Mouse (Mus musculus) retina, embryonic 14.5 days (tissue): ENCODE results near the gene Ezr.
A peak's percentile ranks its signal among the peaks of the same experiment; 100 is the strongest.

Experiments used
- DNase-seq: peaks from one replicate; pipeline ENCODE4 v3.0.0-alpha.2; 2015; ENCODE audit warnings: low spot score

Ezr gene

GRCm38 (mm10) chr17:6768301-6768788 lies 14.2 kb downstream of the Ezr start:
- no peak for DNase-seq

DNA sequence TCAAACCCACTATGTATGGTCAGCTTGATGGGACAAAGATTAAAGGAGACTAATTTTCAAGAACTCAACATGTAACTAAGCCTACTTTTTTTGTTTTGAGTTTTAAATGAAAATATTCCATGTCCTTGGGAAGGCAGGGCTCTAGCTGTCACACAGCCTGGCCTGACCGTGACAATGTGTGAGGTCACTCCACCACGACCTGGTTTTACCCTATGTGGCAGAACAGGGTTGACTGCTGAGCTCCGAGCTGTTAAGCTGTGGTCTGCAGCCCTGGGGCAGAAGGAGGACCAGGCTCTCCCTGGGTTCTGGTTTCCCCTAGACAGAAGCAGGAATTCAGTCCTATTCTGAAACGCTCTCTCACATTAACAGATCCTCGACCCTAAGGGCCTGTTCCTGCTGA lies 14.8 kb downstream of the Ezr start:
- no peak for DNase-seq

GRCm38 (mm10) chr17:6766823-6767222 lies 15.8 kb downstream of the Ezr start:
- no peak for DNase-seq

GRCm38 (mm10) chr17:6765886-6766285 lies 16.7 kb downstream of the Ezr start:
- no peak for DNase-seq

GRCm38 (mm10) chr17:6764730-6765129 lies 17.9 kb downstream of the Ezr start:
- DNase-seq: no peak

DNA sequence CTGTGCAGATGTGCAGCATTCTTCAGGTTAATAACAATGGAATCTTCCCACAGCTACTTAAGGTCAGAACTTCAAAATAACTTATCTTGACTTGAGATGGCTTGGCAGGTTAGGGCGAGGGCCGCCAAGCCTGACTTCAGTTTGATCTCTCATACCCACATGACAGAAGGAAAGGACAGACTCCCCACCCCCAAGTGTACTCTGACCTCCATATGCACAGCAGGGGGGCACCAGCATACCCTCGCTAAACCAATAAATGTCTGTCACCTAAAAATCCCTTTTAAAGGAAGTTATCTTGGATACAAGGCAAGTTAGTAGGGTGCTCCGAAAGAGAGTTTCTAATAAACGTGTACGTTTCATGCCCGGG lies 18.4 kb downstream of the Ezr start:
- DNase-seq: no peak

GRCm38 (mm10) chr17:6763513-6764226 lies 18.9 kb downstream of the Ezr start:
- no peak for DNase-seq

GRCm38 (mm10) chr17:6759717-6760292 lies 22.8 kb downstream of the Ezr start:
- DNase-seq: no peak

DNA sequence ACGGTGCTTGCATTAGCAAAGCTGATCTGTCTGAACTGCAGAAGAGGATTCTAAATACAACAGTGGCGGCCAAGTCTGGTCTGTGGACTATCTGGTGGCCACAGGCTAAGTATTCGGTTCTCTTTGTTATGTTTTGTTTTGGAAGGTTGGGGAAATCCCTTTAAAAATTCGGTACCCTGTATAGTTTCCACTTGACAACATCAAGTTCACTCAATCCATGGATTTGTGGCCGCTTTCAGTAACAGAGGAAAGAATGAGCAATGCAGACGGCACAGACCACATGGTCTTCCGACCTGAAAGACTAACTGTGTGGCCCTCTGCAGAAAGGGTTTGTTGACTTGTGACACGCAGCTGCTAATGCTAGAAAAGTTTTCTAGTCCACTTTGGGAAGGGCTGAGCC lies 23.7 kb downstream of the Ezr start:
- DNase-seq: no peak

DNA sequence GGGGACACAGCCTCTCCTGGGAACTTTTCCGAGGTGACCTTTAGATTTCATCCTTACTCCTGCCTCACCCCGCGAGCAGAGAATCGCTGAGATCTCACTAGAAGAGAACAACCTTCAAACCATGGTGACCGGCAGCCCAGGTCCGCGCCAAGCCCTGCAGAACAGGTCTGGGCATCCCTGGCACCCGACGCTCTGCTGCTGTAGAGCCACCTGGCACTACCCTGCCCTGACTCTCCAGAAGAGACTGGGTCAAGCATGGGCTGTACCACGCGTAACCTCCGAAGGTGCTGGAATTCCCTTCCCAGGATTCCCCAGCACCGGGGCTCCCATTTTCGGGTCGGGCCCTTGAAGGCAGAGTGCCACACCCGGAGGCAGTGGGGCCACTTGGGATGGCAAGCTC lies 24.7 kb downstream of the Ezr start:
- no peak for DNase-seq

GRCm38 (mm10) chr17:6755873-6756272 lies 26.7 kb downstream of the Ezr start:
- DNase-seq: no peak

DNA sequence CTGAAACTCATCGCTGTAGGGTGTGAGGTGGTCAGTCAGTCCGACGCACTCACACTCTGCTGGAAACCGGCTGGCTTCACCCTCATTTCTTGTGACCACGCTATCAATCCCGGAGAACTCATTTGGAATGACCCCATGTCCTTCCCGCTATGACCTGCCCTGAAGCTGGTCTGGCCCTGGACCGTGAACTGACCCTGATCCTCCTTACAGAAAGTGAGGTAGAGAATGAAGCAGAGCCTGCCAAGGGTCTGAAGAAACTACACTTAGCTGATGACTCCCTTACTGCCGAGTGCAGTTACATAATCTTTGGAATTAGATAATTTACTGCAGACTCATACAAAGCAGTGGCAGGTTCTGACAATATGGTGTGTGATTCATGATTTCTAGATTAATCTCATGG lies 27.4 kb downstream of the Ezr start:
- DNase-seq: no peak

DNA sequence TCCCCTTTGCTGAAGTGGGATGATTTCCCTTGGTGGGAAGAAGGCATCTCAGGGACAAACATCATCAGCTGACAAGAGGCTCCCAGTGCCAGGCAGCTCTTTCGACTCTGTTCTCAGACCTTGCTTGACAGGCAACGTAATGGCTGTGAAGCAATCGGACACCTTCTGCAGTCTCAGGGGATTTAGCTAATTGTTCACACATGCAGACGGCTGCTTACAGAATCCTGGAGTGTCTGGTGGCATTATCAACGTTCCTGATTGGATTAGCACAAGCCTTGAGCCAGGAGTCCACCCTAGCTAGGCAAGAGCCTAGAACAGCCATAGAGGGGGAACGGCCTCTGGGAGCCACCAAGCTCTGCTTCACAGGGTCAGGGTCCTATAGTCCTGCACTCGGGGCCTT lies 30.2 kb downstream of the Ezr start:
- no peak for DNase-seq

- no peak for DNase-seq
These were observed 31.2 kb downstream of the Ezr start for GRCm38 (mm10) chr17:6751221-6751859.

DNA sequence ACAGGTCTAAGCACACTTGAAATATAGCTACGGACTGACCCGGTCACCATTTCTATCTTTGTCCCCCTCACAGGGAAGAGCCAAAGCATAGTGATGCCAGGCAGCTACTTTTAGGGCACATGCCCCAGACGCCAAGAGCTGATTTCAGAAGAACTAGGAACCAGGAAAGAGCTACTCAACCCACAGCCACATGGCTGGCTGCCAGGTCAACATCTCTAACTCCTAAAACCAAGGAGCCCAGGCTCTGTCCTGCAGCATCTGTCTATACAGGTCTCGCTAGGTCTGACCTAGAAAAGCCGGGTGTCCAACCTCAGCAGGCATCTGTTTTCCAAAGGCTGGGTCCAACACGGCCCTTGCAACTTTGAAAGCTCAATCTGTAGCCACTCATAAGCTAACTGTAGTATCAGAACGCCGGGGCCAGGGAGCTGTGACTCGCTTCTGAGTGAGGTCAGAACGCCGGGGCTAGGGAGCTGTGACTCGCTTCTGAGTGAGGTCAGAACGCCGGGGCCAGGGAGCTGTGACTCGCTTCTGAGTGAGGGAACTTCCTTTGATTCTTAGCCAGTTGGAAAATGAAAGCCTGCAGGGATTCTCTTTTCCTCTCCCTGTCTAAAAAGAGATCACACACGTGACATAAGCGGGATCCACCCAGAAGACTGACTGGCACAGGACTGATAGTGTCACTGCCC lies 33.7 kb downstream of the Ezr start:
- no peak for DNase-seq

DNA sequence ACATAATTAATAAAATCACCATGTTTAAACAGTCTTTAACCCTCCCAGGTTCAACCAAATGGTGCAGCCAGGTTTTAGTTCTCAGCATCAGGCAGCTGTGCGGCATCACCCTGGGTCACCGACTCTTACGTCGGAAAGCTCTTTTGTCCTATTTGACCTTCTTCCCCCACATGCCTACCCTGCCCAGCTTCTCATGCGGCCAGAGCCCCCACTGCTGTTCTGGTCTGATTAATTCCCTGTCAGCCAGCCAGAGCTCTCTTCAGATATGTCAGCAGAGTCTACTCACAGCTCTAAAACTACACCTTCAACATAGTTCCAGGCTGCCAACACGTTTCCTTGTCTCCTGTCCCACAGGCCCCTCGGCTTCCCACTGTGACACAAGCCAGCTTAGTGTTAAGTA lies 35.1 kb downstream of the Ezr start:
- DNase-seq: peak; percentile 50

DNA sequence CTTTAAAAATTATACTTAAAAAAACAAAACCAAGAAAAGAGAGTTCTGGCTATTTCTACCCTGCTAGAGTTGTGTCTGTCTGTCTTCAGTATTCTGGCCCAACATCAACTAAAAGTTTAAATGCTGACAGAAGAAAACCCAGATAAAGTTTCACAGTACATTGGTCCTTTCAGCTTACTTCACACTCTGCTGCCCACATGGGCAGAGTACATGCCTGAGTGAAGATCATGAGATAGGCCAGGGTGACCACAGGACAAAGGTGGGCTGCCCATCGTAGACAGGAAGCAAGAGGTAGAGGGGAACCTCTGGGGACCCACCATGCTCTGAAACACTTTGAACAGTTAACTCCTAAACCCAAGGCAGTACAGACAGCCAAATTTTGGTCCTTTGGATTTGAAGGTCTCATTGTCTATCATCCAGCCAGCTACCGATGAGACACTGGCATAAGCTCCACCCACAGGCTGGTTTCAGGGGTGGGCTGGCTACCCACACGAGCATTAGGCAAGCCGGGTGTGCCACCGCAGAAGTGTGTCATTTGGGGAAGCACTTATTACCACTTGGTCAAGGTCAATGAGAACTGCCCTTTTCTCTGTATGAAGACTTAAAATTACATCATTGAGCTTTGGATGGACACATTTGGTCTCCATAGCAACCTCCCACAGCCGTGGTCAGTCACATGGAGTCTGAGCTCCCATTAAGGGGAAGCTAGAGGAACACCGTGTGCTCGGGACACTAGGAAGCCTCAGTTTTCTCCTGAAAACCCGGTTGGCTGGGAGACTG lies 35.9 kb downstream of the Ezr start:
- DNase-seq: no peak

- DNase-seq: peak; percentile 55
These were observed 36.6 kb downstream of the Ezr start for GRCm38 (mm10) chr17:6745975-6746374.

DNA sequence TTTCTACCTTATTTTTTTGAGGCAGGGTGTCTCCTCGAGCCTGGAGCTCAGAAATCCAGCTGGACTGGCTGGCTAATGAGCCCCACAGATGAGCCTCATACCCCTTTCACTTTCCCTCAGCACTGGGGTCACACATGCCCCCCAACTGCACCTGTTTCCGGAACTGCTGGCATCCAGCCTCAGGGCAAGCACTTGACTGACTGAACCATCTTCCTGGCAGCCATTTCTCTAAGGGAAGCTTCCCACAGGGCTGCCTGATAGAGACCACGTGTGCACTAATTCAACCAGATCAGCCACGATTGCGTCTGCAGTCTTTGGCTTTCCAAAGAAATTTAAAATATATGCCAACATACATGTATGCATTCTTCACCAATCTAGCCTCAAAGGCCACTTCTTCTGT lies 37.1 kb downstream of the Ezr start:
- no peak for DNase-seq

DNA sequence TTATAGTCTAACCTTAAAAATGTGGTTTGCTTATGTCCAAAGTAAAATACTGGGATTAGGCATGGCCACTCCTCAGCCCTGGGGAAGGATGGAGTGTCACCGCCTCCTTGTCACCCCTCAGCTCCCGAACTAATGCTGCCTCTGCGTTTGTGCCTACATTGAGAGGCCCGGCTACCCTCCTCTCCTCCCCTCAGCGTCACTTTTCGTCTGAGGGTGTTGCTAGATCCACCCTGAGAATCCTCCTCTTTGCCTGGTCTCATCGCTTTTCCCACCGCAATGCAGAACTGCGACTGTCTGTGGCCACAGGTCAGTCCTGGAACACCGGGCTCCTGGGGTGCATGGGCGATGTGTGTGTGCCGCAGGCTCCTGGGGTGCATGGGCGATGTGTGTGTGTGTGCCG lies 37.7 kb downstream of the Ezr start:
- DNase-seq: no peak

GRCm38 (mm10) chr17:6744366-6744765 lies 38.2 kb downstream of the Ezr start:
- no peak for DNase-seq

- DNase-seq: no peak
These were observed 38.8 kb downstream of the Ezr start for GRCm38 (mm10) chr17:6743787-6744239.
